Mouse (Mus musculus): ENCODE results near the gene Il18. TPM values are rescaled to one million over a fixed set of nuclear protein-coding genes. Genes with fewer than 3 reads are reported as not detected.
A peak's percentile ranks its signal among the peaks of the same experiment; 100 is the strongest.

The Il18 gene
- 1 to 10 TPM; 6.3 to 9.2 (median 8.1) TPM for polyA plus RNA-seq (2017; shearing (Covaris generic))

DNA sequence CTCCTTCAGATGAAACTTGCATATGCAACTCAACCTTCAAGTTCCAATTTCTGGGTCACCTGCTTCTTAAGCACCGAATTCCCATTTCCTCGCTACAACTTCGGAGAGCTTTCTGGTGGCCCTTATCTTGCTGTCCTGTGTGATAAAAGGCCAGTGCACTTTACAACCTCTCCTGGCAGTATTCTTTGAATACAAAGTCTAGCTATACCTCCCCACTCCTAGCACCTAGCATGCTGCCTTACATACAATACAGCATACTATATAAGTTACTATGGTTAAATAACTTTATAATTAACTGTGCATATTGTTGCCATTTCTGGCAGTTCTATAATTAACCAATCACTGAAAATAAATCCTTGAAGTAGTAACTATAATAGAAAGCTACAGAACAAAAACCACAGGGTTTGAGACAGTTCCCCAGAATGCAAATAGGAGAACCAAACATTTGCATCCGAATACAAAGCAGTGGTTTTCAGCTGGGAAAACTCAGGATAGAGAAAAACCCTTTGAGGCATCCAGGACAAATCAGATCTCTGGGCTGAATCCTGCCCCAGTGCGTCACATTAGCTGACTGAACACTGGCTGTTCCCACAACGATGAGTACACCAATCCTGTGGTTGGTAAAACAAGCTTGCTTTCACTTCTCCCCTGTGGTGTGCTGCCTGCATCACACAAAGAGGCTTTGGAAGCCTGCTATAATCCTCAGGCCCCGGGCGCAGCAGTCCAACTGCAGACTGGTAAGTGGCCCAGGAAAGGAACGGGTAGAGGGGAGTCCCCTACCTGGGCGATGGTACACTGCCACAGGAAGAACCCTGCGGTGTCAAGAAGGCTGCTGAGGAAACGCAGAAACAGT lies at the start of gene Il18:
TSS of gene Il18 (plus strand) at position 587 of the 853 bp plus-strand sequence.
- peak; percentile 98 for ATAC-seq

- no peak for ATAC-seq
These were observed 49.2 kb upstream of the Il18 start for GRCm38 (mm10) chr9:50505405-50505804.

DNA sequence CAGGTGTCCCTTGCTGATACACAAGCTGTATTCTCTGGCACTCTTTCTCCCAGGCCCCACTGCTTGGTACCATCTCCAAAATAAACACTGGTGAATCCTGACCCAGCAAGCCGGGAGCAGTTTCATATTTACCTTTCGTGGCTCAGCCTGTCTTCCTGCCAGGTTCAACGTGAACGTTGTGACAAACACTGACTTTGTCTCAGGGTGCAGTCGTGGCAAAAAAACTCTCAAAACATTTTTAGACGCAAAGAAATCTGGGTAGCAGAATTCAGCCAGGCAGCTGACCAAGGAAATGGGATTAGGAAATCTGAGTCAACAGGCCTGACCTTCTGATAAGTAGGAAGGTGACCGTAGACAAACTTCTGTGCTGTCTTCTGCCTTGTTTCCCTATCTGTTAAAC lies 47.1 kb upstream of the Il18 start:
- no peak for ATAC-seq

DNA sequence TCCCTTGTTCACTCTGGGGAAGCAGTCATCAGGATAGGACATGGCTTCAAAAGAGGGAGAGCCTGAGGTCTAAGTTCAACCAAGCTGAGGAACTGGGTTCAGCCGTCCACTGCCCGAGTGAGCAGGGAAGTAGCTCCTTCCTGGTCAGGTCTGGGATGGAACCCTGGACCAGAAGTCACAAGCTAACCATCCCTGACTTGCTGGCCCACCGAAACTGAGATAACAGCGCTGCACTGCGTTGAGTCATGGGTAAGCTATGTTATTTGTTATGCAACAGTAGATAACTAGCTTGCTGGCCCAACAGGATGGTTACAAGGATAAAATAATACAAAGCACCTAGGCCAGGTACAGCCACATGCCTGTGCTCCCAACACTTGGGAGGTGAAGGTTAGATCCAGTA lies 39.2 kb upstream of the Il18 start:
- no peak for ATAC-seq

- no peak for ATAC-seq
These were observed 35.8 kb upstream of the Il18 start for GRCm38 (mm10) chr9:50518781-50519180.

- no peak for ATAC-seq
These were observed 33.9 kb upstream of the Il18 start for GRCm38 (mm10) chr9:50520748-50521147.

DNA sequence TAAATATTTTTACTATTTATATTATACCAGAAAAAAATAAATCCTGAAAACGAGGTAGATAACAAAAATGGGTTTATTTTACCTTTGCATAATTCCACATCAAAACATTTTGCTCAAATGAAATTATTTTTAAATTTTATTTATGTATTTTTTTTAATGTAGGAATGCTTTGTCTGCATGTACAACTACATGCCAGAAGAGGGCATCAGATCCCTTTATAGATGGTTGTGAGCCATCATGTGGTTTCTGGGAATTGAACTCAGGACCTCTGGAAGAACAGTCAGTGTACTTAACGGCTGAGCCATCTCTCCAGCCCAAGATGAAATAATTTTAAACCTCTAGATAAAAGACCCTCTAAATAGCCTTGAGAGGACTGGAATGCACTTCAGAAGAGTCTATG lies 33.1 kb upstream of the Il18 start:
- no peak for ATAC-seq

DNA sequence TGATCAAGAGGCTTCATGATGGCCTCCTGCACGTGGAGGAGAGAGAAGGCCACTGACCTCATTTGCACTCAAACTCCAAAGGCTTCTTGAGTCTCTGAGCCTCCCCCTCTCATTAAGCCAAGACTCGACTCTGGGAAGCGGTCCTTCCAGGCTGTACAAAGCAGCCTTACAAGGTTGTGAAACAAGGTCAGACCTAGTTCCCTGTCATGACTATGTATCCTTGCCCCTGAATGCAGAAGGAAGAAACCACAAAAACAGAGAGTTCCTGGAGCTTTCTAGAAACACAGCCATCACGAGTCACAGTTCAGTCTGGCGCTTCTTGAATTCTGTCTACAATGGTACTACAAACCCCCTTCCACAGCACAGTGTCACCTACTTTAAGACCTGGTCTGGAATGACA lies 32.1 kb upstream of the Il18 start:
- ATAC-seq = no peak

DNA sequence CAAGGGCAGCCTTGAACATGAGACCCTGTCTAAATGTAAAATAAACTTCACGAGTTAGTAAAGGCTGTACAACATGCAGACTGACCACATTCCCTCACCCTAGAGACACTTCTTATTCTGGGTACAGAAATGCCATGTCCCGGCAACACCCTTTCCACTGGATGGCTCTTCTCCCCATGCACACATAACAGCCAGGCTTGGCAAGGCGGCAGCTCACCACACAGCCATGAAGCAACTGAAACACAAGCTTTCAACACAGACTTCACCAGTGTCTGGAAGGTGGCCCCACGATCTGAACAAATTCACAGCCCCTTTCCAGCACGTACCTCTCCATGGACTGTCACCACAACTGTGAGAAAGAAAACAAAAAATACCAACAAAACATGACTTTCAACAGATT lies 29.7 kb upstream of the Il18 start:
- ATAC-seq = no peak

DNA sequence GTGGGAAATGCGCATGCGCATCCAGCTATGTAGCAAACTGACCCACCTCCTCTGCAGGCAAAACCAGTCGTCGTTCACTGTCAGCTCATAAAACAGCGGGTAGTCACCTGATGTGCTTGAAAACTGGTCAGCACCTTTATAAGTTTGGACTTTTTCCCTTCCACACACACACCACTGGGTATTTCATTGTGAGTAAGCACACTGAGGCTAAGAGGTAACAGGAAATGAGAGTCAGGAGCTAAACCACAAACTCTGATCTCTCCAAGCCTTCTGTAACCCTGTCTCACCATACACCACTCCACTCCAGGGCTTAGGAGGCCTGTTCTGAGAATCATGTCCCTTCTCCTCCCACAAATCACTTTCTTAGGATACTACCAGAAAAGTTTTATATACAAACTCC lies 29.0 kb upstream of the Il18 start:
- ATAC-seq = no peak

DNA sequence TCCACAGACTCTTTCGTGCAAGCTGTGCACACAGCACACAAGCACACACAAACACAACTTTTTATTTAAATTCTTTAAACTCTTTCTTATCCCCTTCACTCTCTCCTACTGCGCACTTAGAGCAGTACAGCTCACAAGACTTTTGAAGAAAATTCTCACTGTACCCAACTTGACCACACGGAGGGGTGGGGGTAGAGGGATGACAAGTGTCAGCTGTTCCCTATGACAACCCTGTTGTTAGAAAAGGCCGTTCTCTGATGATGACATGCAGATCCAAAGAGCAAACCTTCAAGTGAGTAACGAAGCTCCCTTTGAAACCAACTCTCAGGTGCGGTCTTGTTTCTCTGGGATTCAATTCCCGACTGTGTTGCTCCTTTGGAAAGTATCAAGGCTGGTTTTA lies 26.8 kb upstream of the Il18 start:
- peak; percentile 18 for ATAC-seq

- peak; percentile 94 for ATAC-seq
These were observed 26.2 kb upstream of the Il18 start, which contains the start of gene Pts for GRCm38 (mm10) chr9:50528293-50528892. Gene Pts (minus strand): TSS chr9:50528724.

DNA sequence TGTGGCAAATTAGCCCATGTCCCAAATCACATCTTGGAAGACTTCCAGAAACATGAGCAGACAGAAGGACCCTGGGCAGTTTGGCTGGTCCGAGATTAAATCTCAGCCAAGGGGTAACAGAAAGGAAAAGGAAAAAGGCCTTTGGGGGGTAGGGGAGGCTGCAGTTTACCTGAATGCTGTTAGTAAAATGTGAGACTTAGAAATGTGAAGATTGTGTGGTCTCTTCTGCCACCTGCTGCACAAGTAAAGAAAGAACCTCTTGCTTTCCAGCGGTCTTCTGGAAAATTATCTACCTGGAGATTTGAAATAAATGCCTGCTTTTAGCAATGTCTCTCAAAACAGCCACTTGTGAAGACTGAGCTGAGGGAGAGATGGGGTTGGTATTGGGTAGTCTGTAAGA lies 23.7 kb upstream of the Il18 start:
- no peak for ATAC-seq

GRCm38 (mm10) chr9:50533328-50533727 lies 21.3 kb upstream of the Il18 start:
- ATAC-seq = peak; percentile 41

DNA sequence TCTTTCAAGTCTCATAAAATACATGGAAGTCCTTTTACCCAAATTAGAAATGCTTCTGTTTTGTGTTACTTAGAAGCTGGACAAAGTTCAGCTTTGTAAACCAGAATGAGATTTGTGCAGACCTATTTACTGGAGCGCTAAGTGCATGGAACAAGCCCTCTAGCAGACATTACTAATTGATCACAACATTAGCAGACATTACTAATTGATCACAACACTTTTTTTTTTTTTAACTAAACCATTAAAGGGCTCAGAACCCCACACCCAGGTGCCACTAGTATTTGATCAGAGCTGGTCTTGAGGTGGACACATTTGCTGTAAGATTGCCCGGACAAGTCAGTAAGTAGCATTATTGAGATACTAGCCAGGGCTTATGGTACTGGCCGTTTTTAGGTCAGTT lies 20.8 kb upstream of the Il18 start:
- no peak for ATAC-seq

GRCm38 (mm10) chr9:50535930-50536329 lies 18.7 kb upstream of the Il18 start:
- ATAC-seq = no peak

DNA sequence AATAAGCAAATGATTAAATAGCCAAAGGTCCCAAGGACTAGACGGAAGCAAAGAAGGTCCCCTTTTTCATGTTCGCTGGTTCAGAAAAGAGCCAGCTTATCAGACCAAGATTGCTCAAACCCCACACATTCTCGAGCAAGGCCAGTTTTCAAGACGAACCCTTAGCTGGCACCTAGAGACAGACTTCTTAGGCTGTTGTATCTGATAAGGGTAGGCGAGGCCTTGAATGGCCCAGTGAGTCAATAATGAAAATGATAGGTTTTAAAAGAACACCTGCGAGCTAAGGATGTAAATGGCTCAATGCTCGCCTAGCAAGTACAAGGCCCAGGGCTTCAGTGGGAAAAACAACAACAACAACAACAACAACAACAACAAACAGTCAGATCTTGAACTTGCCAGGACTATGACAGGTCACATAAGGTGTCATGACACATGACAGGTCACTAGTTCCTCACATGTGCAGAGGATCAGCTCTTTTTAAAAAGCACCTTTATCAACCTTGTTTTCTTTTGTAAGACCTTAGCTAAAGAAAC lies 18.0 kb upstream of the Il18 start:
- no peak for ATAC-seq

- ATAC-seq = no peak
These were observed 17.3 kb upstream of the Il18 start for GRCm38 (mm10) chr9:50537295-50537694.

GRCm38 (mm10) chr9:50540170-50540569 lies 14.5 kb upstream of the Il18 start:
- no peak for ATAC-seq

DNA sequence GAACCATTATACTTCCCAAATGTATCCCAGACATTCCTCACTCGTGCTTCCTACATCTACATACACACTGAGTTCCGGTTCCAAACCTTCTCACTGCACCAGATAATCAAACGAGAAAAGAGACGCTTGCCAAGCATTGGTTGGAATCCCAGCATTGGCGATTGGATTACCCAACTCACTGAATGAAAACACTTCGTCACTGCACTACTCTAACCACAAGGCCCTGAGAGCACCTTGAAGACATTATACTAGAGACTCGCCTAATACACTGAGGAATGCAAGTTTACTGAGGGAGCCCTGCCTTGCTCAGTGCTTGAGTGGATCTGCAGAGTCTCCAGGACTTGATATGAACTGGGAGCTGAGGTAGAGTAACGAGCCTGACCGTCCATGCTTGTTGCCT lies 12.2 kb upstream of the Il18 start:
- no peak for ATAC-seq

GRCm38 (mm10) chr9:50547859-50548478 lies 6.7 kb upstream of the Il18 start:
- peak; percentile 73 for ATAC-seq

DNA sequence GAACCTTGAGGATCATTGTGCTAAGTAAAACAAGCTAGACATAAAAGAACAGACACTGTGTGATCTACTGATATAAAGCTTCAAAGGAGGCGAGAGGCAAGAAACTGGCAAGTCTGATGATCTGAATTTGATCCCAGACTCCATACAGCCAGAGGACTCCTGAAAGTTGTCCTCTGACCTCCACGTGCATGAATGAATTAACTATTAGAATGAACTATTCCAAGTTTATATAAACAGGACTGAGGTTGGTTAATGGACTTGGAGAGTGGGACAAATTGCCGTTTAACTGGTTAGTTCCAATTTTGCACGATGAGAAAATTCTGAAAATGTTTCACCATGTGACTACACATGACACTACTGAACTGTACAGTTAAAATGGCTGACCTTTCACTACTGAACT lies 5.7 kb upstream of the Il18 start:
- ATAC-seq = no peak

- ATAC-seq = no peak
These were observed 2.4 kb upstream of the Il18 start for GRCm38 (mm10) chr9:50552206-50552605.

GRCm38 (mm10) chr9:50553547-50553946 lies 1.1 kb upstream of the Il18 start:
- no peak for ATAC-seq

All from inflammation-experienced regulatory T-cells, adult 6 months (primary cell).